Mouse (Mus musculus): ENCODE data around the gene Fgr. TPM values are rescaled to one million over a fixed set of nuclear protein-coding genes. Genes with fewer than 3 reads are reported as not detected.
A peak's percentile ranks its signal among the peaks of the same experiment; 100 is the strongest.

The Fgr gene
- polyA plus RNA-seq, 1 experiment from 2014 or later, result 0.19 TPM

GRCm38 (mm10) chr4:132977597-132977996 is 3.7 kb downstream of the Fgr start:
- Histone ChIP-seq H3K9me3 (replicated peaks) (no peaks in the 10 kb centered on the region), H3K4me1 (peaks cover 54% of the 10 kb centered on the region), H3K36me3 (no peaks in the 10 kb centered on the region), H3K4me3 (no peak overlapping the region), H3K27me3 (ENCODE audit: low read depth, poor library complexity, severe bottlenecking) (peaks cover 50% of the 10 kb centered on the region), H3K27ac (peak overlapping the region; percentile 36; the same call in 1 of the 2 replicates)
- WGBS, result 55% methylated on average over 5 of the region's 5 CpGs
- DNase-seq (ENCODE audit: low spot score), result no peak

GRCm38 (mm10) chr4:132979186-132979585 is 5.3 kb downstream of the Fgr start:
- WGBS, result 93% methylated on average over 2 of the region's 2 CpGs

GRCm38 (mm10) chr4:132981621-132982020 is 7.7 kb downstream of the Fgr start:
- H3K4me3 ChIP-seq, result no peak overlapping the region
- peaks cover 12% of the 10 kb centered on the region; the same call in 1 of the 2 replicates for H3K27me3 ChIP-seq (ENCODE audit: low read depth, poor library complexity, severe bottlenecking)
- peaks cover 60% of the 10 kb centered on the region for H3K4me1 ChIP-seq
- H3K36me3 ChIP-seq, result no peaks in the 10 kb centered on the region
- no peak for DNase-seq (ENCODE audit: low spot score)
- peak overlapping the region; percentile 91; the same call in 1 of the 2 replicates for H3K27ac ChIP-seq
- 75% methylated on average over 6 of the region's 6 CpGs for WGBS
- no peaks in the 10 kb centered on the region for H3K9me3 ChIP-seq (replicated peaks)

More at GRCm38 (mm10) chr4:132979186-132979585, 5.3 kb downstream of the Fgr start:
- no peak for DNase-seq (ENCODE audit: low spot score)
- no peaks in the 10 kb centered on the region for H3K9me3 ChIP-seq (replicated peaks)
- no peaks in the 10 kb centered on the region for H3K36me3 ChIP-seq
- H3K27me3 ChIP-seq (ENCODE audit: low read depth, poor library complexity, severe bottlenecking), result peaks cover 34% of the 10 kb centered on the region
- peaks cover 59% of the 10 kb centered on the region for H3K4me1 ChIP-seq
- no peak overlapping the region for H3K4me3 ChIP-seq
- H3K27ac ChIP-seq, result no peak overlapping the region

GRCm38 (mm10) chr4:132982999-132983398 is 9.1 kb downstream of the Fgr start:
- Histone ChIP-seq H3K27ac (peak overlapping the region; percentile 91), H3K4me3 (no peak overlapping the region), H3K36me3 (no peaks in the 10 kb centered on the region), H3K9me3 (replicated peaks) (no peaks in the 10 kb centered on the region), H3K27me3 (ENCODE audit: low read depth, poor library complexity, severe bottlenecking) (no peaks in the 10 kb centered on the region), H3K4me1 (peaks cover 56% of the 10 kb centered on the region)
- DNase-seq (ENCODE audit: low spot score), result no peak
- WGBS, result 66% methylated on average over 6 of the region's 6 CpGs

GRCm38 (mm10) chr4:132983664-132984512 is 10.0 kb downstream of the Fgr start:
- DNase-seq (ENCODE audit: low spot score), result peak; percentile 73
- H3K27me3 ChIP-seq (ENCODE audit: low read depth, poor library complexity, severe bottlenecking), result no peaks in the 10 kb centered on the region
- 53% methylated on average over 7 of the region's 7 CpGs for WGBS
- H3K4me1 ChIP-seq, result peaks cover 56% of the 10 kb centered on the region
- no peaks in the 10 kb centered on the region for H3K36me3 ChIP-seq
- H3K9me3 ChIP-seq (replicated peaks), result no peaks in the 10 kb centered on the region
- peak overlapping the region; percentile 91 for H3K27ac ChIP-seq
- H3K4me3 ChIP-seq, result no peak overlapping the region

GRCm38 (mm10) chr4:132988581-132989355 is 14.9 kb downstream of the Fgr start:
- H3K36me3 ChIP-seq, result no peaks in the 10 kb centered on the region
- 94% methylated on average over 6 of the region's 6 CpGs for WGBS
- no peak overlapping the region for H3K4me3 ChIP-seq
- no peaks in the 10 kb centered on the region for H3K9me3 ChIP-seq (replicated peaks)
- DNase-seq (ENCODE audit: low spot score), result no peak
- no peaks in the 10 kb centered on the region for H3K27me3 ChIP-seq (ENCODE audit: low read depth, poor library complexity, severe bottlenecking)
- H3K27ac ChIP-seq, result no peak overlapping the region
- H3K4me1 ChIP-seq, result peaks cover 45% of the 10 kb centered on the region

GRCm38 (mm10) chr4:132993553-132993952 is 19.7 kb downstream of the Fgr start:
- 66% methylated on average over 4 of the region's 4 CpGs for whole genome bisulfite sequencing
- H3K4me3 ChIP-seq, result no peak overlapping the region

GRCm38 (mm10) chr4:132997469-132998237 is 23.8 kb downstream of the Fgr start:
- Histone ChIP-seq H3K4me3 (no peak overlapping the region; the same call in 1 of the 2 replicates), H3K4me1 (peaks cover 26% of the 10 kb centered on the region), H3K9me3 (replicated peaks) (no peaks in the 10 kb centered on the region), H3K27me3 (ENCODE audit: low read depth, poor library complexity, severe bottlenecking) (no peaks in the 10 kb centered on the region), H3K27ac (peak overlapping the region; percentile 21; the same call in 1 of the 2 replicates), H3K36me3 (no peaks in the 10 kb centered on the region)
- DNase-seq (ENCODE audit: low spot score), result no peak
- 43% methylated on average over 14 of the region's 14 CpGs for WGBS

More at GRCm38 (mm10) chr4:132993553-132993952, 19.7 kb downstream of the Fgr start:
- no peaks in the 10 kb centered on the region for H3K9me3 ChIP-seq (replicated peaks)
- peaks cover 21% of the 10 kb centered on the region for H3K4me1 ChIP-seq
- DNase-seq (ENCODE audit: low spot score), result no peak
- H3K36me3 ChIP-seq, result no peaks in the 10 kb centered on the region
- 0 out of 2 replicates have a peak overlapping the region, but pooled peaks have one; percentile 10 for H3K27ac ChIP-seq
- H3K27me3 ChIP-seq (ENCODE audit: low read depth, poor library complexity, severe bottlenecking), result no peaks in the 10 kb centered on the region

GRCm38 (mm10) chr4:133002896-133003295 is 29.0 kb downstream of the Fgr start:
- Histone ChIP-seq H3K4me3 (no peak overlapping the region), H3K36me3 (no peaks in the 10 kb centered on the region), H3K4me1 (peaks cover 43% of the 10 kb centered on the region), H3K27ac (peak overlapping the region; percentile 69; the same call in 1 of the 2 replicates), H3K27me3 (ENCODE audit: low read depth, poor library complexity, severe bottlenecking) (no peaks in the 10 kb centered on the region), H3K9me3 (replicated peaks) (no peaks in the 10 kb centered on the region)
- 63% methylated on average over 10 of the region's 10 CpGs for WGBS
- DNase-seq (ENCODE audit: low spot score), result no peak

GRCm38 (mm10) chr4:133003316-133004018 is 29.6 kb downstream of the Fgr start:
- no peaks in the 10 kb centered on the region for H3K36me3 ChIP-seq
- WGBS, result 35% methylated on average over 21 of the region's 21 CpGs

GRCm38 (mm10) chr4:133005233-133005632 is 31.3 kb downstream of the Fgr start:
- peaks cover 59% of the 10 kb centered on the region for H3K4me1 ChIP-seq
- DNase-seq (ENCODE audit: low spot score), result peak; percentile 76
- 10% methylated on average over 3 of the region's 3 CpGs for WGBS
- no peak overlapping the region for H3K27ac ChIP-seq
- H3K36me3 ChIP-seq, result no peaks in the 10 kb centered on the region
- H3K9me3 ChIP-seq (replicated peaks), result no peaks in the 10 kb centered on the region
- no peaks in the 10 kb centered on the region for H3K27me3 ChIP-seq (ENCODE audit: low read depth, poor library complexity, severe bottlenecking)
- H3K4me3 ChIP-seq, result no peak overlapping the region

More at GRCm38 (mm10) chr4:133003316-133004018, 29.6 kb downstream of the Fgr start:
- H3K4me1 ChIP-seq, result peaks cover 47% of the 10 kb centered on the region
- H3K4me3 ChIP-seq, result no peak overlapping the region
- H3K27ac ChIP-seq, result peak overlapping the region; percentile 69
- no peaks in the 10 kb centered on the region for H3K9me3 ChIP-seq (replicated peaks)
- no peak for DNase-seq (ENCODE audit: low spot score)
- H3K27me3 ChIP-seq (ENCODE audit: low read depth, poor library complexity, severe bottlenecking), result no peaks in the 10 kb centered on the region
